Mouse (Mus musculus) forebrain, embryonic 12.5 days (tissue): ENCODE data around the gene Tacc2. TPM values are rescaled to one million over a fixed set of nuclear protein-coding genes. Genes with fewer than 3 reads are reported as not detected.

ENCODE experiments used
- ATAC-seq: fragments of 200-750 bp; cut with Nextera tagmentation; 2 replicates; pipeline ENCODE4 v1.8.0; 2017; ENCODE audit warnings: moderate TSS enrichment; ENCODE audit not compliant: low FRiP score
- H3K27ac ChIP-seq: fragments of 300-500 bp; sonication (generic); 2 replicates; pipeline ENCODE4 v1.5.1; 2016; ENCODE audit warnings: mild to moderate bottlenecking
- H3K27me3 ChIP-seq: fragments of 300-500 bp; sonication (generic); 2 replicates; pipeline ENCODE4 v1.6.1; 2016; ENCODE audit warnings: mild to moderate bottlenecking
- H3K36me3 ChIP-seq: fragments of 300-500 bp; sonication (generic); replicated peaks from 2 replicates; pipeline ENCODE4 v1.6.1; 2016; ENCODE audit warnings: mild to moderate bottlenecking
- H3K4me1 ChIP-seq: fragments of 300-500 bp; sonication (generic); 2 replicates; pipeline ENCODE4 v1.6.1; 2016
- H3K4me2 ChIP-seq: fragments of 300-500 bp; sonication (generic); 2 replicates; pipeline ENCODE4 v1.6.1; 2016; ENCODE audit warnings: mild to moderate bottlenecking, moderate library complexity
- H3K4me3 ChIP-seq: fragments of 300-500 bp; sonication (generic); replicated peaks from 2 replicates; pipeline ENCODE4 v1.5.1; 2016; ENCODE audit warnings: mild to moderate bottlenecking
- H3K9ac ChIP-seq: fragments of 300-500 bp; sonication (generic); 2 replicates; pipeline ENCODE4 v1.6.1; 2016; ENCODE audit warnings: mild to moderate bottlenecking
- H3K9me3 ChIP-seq: fragments of 300-500 bp; sonication (generic); 2 replicates; pipeline ENCODE4 v1.6.1; 2016
- WGBS: fragments of 180-500 bp; shearing (Covaris S2); methylation state at CpG from one replicate; pipeline ENCODE4 v1.1.7; 2016; 5-methylcytosine and 5-hydroxymethylcytosine counted together
- polyA plus RNA-seq: library from polyadenylated mRNA; unstranded; fragments of >200 nt; fragmentation: Nextera tagmentation; extraction: Ambion mirVana; gene quantifications from 2 replicates; pipeline ENCODE4 v1.2.1, GENCODE M21; 2016

Gene Tacc2
- polyA plus RNA-seq, 1 experiment from 2014 or later = 54.8 TPM

DNA sequence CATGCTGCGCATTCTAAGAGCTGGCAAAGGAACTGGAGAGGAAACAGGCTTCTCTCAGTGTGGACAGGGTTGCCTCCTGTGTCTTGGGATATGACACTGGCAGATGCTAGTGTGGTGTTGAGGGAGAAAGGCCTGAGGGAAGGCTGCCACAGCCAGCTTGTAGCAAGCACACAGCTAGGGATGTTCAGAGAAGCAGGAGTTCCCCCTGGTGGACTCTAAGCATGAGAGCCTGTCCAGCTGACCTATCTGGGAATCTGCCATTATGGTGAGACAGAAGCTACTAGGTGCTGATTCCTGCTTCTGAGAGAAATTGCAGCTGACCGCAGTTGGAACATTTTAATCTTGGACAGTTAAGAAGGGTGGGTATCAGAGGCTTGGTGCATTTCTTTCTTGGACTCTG, 177.6 kb downstream of the Tacc2 start:
- no peak overlapping the region for H3K27ac ChIP-seq
- H3K36me3 ChIP-seq = peaks cover 73% of the 10 kb centered on the region
- ATAC-seq = no peak
- H3K27me3 ChIP-seq = no peaks in the 10 kb centered on the region
- H3K4me1 ChIP-seq = peaks cover 23% of the 10 kb centered on the region
- no peak overlapping the region for H3K9ac ChIP-seq
- no peaks in the 10 kb centered on the region for H3K9me3 ChIP-seq
- H3K4me2 ChIP-seq = no peak overlapping the region
- H3K4me3 ChIP-seq = no peak overlapping the region
- WGBS = 95% methylated on average over 2 of the region's 2 CpGs

DNA sequence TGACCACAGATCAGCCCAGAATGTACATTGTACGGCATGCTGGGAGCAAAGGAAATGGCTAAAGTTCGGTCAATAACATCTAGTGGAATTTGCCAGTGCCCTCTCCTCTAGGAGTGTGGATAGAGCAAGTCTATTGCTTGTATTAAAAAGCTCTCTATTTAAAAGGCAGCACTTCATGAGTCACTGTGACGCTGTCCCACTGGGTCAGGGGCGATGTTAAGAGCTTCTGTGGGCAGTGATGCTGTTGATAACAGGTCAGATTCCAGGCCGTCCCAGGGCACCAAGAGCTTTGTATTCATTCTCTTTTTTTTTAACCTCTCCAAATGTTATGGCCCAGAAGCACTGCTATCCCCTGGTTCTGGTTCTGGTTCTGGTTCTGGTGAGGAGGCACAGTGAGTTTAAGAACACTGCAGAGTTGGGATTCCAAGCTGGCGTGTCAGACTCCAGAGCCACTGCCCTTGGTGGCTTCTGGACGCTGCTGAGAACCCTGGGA, 179.2 kb downstream of the Tacc2 start:
- ATAC-seq = no peak
- H3K4me2 ChIP-seq = no peak overlapping the region
- H3K9me3 ChIP-seq = no peaks in the 10 kb centered on the region
- no peak overlapping the region for H3K4me3 ChIP-seq
- H3K4me1 ChIP-seq = peaks cover 7% of the 10 kb centered on the region
- H3K27me3 ChIP-seq = no peaks in the 10 kb centered on the region
- peaks cover 83% of the 10 kb centered on the region for H3K36me3 ChIP-seq
- H3K27ac ChIP-seq = no peak overlapping the region
- no peak overlapping the region for H3K9ac ChIP-seq
- 88% methylated on average over 7 of the region's 7 CpGs for WGBS

GRCm38 (mm10) chr7:130757326-130757865, 180.2 kb downstream of the Tacc2 start:
- Histone ChIP-seq H3K27ac (no peak overlapping the region), H3K9me3 (no peaks in the 10 kb centered on the region), H3K4me2 (no peak overlapping the region), H3K36me3 (peaks cover 78% of the 10 kb centered on the region), H3K4me3 (no peak overlapping the region), H3K9ac (no peak overlapping the region), H3K4me1 (peaks cover 4% of the 10 kb centered on the region; the same call in 1 of the 2 replicates), H3K27me3 (no peaks in the 10 kb centered on the region)
- 84% methylated on average over 11 of the region's 11 CpGs for WGBS
- ATAC-seq = no peak

- no peak overlapping the region for H3K4me3 ChIP-seq
- 40% methylated on average over 17 of the region's 17 CpGs for WGBS
- peak overlapping the region; percentile 70 for H3K27ac ChIP-seq
- H3K4me2 ChIP-seq = no peak overlapping the region
- H3K27me3 ChIP-seq = no peaks in the 10 kb centered on the region
- peaks cover 5% of the 10 kb centered on the region; the same call in 1 of the 2 replicates for H3K4me1 ChIP-seq
- no peak overlapping the region for H3K9ac ChIP-seq
- ATAC-seq = peak; percentile 73
- no peaks in the 10 kb centered on the region for H3K9me3 ChIP-seq
- H3K36me3 ChIP-seq = peaks cover 52% of the 10 kb centered on the region
Measured at GRCm38 (mm10) chr7:130762071-130762897, 185.0 kb downstream of the Tacc2 start.

- Histone ChIP-seq H3K4me2 (no peak overlapping the region), H3K27me3 (no peaks in the 10 kb centered on the region), H3K4me1 (peaks cover 5% of the 10 kb centered on the region; the same call in 1 of the 2 replicates), H3K9me3 (no peaks in the 10 kb centered on the region), H3K27ac (no peak overlapping the region), H3K36me3 (peaks cover 37% of the 10 kb centered on the region), H3K4me3 (no peak overlapping the region), H3K9ac (no peak overlapping the region)
- WGBS = 94% methylated on average over 17 of the region's 17 CpGs
- ATAC-seq = no peak
Measured at GRCm38 (mm10) chr7:130764160-130764559, 186.9 kb downstream of the Tacc2 start.

DNA sequence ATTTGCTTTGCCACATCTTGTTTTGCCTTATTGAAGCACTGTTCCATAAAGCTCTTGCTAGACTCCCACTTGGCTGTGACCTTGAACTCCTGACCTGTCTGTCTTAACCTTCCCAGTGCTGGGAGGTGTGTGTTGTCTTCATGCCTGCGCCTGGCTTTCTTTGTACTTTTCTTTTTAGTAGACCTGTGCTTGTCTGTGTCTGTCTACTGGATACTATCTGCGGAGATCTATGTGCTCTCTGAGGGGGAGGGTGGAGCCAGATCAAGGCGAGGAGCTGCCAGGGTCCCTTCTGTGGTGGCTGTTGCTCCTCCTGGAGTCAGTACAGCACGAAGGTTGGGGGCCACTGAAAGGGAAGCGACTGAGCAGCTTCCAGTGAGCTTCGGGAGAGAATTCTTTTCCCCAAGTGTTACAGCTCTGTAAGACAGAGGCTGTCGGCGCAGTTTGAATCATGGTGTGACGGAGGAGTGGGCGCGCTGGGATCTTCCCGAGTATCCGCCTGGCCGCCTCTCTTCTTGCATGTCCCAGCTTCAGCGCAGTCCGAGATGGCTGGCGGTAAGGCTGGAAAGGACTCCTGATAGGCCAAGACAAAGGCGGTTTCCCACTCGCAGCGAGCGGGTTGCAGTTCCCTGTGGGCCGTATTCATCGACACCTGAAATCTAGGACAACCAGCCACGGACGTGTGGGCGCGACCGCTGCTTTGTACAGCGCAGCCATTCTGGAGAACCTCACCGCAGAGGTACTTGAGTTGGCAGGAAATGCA, 189.4 kb downstream of the Tacc2 start:
- no peak overlapping the region for H3K4me2 ChIP-seq
- H3K9ac ChIP-seq = no peak overlapping the region
- no peaks in the 10 kb centered on the region for H3K9me3 ChIP-seq
- peaks cover 18% of the 10 kb centered on the region for H3K36me3 ChIP-seq
- ATAC-seq = no peak
- 84% methylated on average over 30 of the region's 30 CpGs for WGBS
- H3K27ac ChIP-seq = no peak overlapping the region
- peaks cover 5% of the 10 kb centered on the region; the same call in 1 of the 2 replicates for H3K4me1 ChIP-seq
- H3K27me3 ChIP-seq = no peaks in the 10 kb centered on the region
- H3K4me3 ChIP-seq = no peak overlapping the region

DNA sequence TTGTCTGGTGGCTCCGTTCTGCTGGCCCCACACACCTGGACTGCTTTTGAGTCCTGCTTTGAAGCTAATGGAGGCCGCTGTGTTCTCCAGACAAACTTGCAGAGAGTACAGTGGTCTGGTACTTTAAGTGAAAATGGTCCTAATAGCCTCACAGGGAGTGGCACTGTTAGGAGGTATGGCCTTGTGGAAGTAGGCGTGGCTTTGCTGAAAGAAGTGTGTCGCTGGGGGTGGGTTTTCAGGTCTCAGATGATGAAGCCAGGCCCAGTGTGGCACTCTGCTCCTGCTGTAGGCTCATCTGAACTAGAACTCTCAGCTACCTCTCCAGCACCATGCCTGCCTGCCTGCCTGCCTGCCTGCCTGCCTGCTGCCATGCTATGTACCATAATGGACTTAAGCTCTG, 190.9 kb downstream of the Tacc2 start:
- 89% methylated on average over 4 of the region's 4 CpGs for WGBS
- no peak for ATAC-seq
- no peak overlapping the region for H3K4me2 ChIP-seq
- H3K9ac ChIP-seq = no peak overlapping the region
- no peak overlapping the region for H3K4me3 ChIP-seq
- no peaks in the 10 kb centered on the region for H3K27me3 ChIP-seq
- no peaks in the 10 kb centered on the region for H3K4me1 ChIP-seq
- H3K27ac ChIP-seq = no peak overlapping the region
- H3K9me3 ChIP-seq = no peaks in the 10 kb centered on the region
- H3K36me3 ChIP-seq = peaks cover 18% of the 10 kb centered on the region

GRCm38 (mm10) chr7:130770707-130771106, 193.5 kb downstream of the Tacc2 start:
- Histone ChIP-seq H3K27ac (no peak overlapping the region), H3K4me1 (no peaks in the 10 kb centered on the region), H3K27me3 (no peaks in the 10 kb centered on the region), H3K9ac (no peak overlapping the region), H3K36me3 (peaks cover 2% of the 10 kb centered on the region; the same call in 1 of the 2 replicates), H3K4me3 (no peak overlapping the region), H3K9me3 (no peaks in the 10 kb centered on the region), H3K4me2 (no peak overlapping the region)
- 0 out of 2 replicates have a peak, but pooled peaks have one; percentile 17 for ATAC-seq
- 29% methylated on average over 3 of the region's 3 CpGs for WGBS

DNA sequence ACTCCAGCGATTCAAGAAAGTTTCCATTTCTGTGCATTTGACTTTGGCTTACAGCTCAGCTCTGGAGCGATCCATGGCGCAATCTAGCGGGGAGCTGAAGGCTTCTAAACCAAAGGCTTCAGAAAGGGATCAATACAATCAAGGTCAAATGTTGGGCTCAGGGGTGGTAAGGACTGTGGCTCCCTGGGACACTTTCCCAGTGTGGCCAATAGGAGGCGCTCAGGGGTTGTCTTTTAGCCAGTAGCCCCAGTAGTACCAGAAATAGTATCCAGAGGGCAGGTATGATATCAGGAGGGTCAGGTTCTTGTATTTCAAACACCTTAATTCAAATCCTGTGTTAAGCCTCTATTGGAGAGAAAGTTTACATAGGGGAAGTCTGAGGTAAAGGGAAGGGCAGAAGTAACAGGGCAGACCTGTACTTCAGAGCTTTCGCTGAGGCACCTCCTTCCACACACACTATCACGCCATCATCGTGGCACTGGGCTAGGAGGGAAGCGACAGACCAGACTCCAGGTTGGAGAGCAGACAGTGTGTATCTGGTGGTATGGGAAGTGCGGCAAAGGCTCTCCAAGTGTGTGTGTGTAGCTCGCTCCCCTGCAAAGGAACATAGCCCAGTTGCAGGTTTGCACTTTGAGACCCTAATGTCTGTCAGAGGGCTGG, 196.1 kb downstream of the Tacc2 start:
- no peak for ATAC-seq
- no peaks in the 10 kb centered on the region for H3K9me3 ChIP-seq
- H3K27ac ChIP-seq = no peak overlapping the region
- WGBS = 68% methylated on average over 11 of the region's 11 CpGs
- no peaks in the 10 kb centered on the region for H3K36me3 ChIP-seq
- no peaks in the 10 kb centered on the region for H3K27me3 ChIP-seq
- no peak overlapping the region for H3K9ac ChIP-seq
- no peak overlapping the region for H3K4me2 ChIP-seq
- H3K4me1 ChIP-seq = no peaks in the 10 kb centered on the region
- H3K4me3 ChIP-seq = no peak overlapping the region

DNA sequence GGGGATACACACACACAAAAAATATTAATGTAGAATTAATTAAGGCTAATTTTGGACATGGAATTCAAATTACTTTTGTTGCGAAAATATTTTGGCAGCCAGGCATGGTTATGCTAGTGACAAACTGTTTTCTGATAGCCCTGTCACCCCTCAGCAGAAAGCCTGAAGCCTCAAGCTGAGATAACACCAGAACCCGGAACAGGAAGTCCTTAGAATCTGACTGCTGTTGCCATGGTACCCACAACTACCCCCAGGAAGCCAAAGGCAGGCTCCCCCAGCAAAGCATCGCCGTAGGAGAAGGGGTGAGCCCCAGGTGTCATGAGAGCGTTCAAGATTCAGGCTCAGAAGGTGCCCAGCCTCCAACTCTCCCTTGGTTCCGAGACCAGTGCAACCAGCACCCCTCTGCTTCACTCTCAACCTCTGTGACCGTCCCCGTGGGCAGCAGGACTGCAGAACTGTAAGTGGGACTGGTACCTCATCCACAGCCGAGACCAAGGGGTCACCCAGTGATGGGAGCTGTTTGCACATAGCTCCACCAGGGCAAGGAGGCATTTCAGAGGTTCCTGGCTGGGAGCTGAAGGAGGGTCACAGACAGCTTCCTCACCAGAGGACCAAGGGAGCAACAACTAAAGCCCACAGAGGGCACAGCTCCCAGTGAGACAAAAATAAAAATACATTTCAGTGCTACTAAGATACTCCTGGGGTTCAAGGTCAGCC, 196.8 kb downstream of the Tacc2 start, which contains the start of gene Btbd16:
Gene Btbd16 (plus strand): TSS at position 156 of the 717 bp plus-strand sequence.
- Histone ChIP-seq H3K4me2 (no peak within 1 kb of the TSS), H3K36me3 (no peaks in the 10 kb centered on the region), H3K27me3 (no peaks in the 10 kb centered on the region), H3K9ac (no peak within 1 kb of the TSS), H3K27ac (no peak within 1 kb of the TSS), H3K4me3 (no peak within 1 kb of the TSS), H3K4me1 (no peaks in the 10 kb centered on the region), H3K9me3 (no peaks in the 10 kb centered on the region)
- ATAC-seq = no peak
- 62% methylated on average over 9 of the region's 9 CpGs for WGBS

- Histone ChIP-seq H3K9me3 (no peaks in the 10 kb centered on the region), H3K27ac (no peak overlapping the region), H3K4me3 (no peak overlapping the region), H3K9ac (no peak overlapping the region), H3K4me1 (0 out of 2 replicates have a peak, but pooled peaks cover under 1% of the 10 kb centered on the region), H3K27me3 (no peaks in the 10 kb centered on the region), H3K36me3 (no peaks in the 10 kb centered on the region), H3K4me2 (no peak overlapping the region)
- ATAC-seq = no peak
- 79% methylated on average over 5 of the region's 5 CpGs for WGBS
Measured at GRCm38 (mm10) chr7:130780866-130781419, 203.7 kb downstream of the Tacc2 start.
